Mouse (Mus musculus): ENCODE results near the gene S100a11. TPM values are rescaled to one million over a fixed set of nuclear protein-coding genes. Genes with fewer than 3 reads are reported as not detected.
"Not testable (repeated sequence)": the region's sequence is repeated elsewhere in the genome, so short reads cannot be mapped to it uniquely, and the experiment has no call there.

S100a11 gene
- polyA plus RNA-seq, 1 experiment from 2014 or later, result 880 TPM

GRCm38 (mm10) chr3:93527300-93527699 is 7.0 kb downstream of the S100a11 start:
- WGBS, result 84% methylated on average over 3 of the region's 3 CpGs
- no peak overlapping the region for H3K4me2 ChIP-seq (replicated peaks)
- H3K4me1 ChIP-seq, result 0 out of 2 replicates have a peak, but pooled peaks cover 4% of the 10 kb centered on the region
- H3K9ac ChIP-seq, result no peak overlapping the region
- ATAC-seq (ENCODE audit: insufficient number of reproducible peaks, insufficient read depth, low FRiP score, low TSS enrichment), result no peak
- H3K9me3 ChIP-seq, result no peaks in the 10 kb centered on the region
- H3K36me3 ChIP-seq, result peaks cover 27% of the 10 kb centered on the region
- no peak overlapping the region for H3K27ac ChIP-seq
- no peaks in the 10 kb centered on the region for H3K27me3 ChIP-seq
- H3K4me3 ChIP-seq, result no peak overlapping the region

- ATAC-seq (ENCODE audit: insufficient number of reproducible peaks, insufficient read depth, low FRiP score, low TSS enrichment), result no peak
- Histone ChIP-seq H3K36me3 (peaks cover 27% of the 10 kb centered on the region), H3K9me3 (no peaks in the 10 kb centered on the region), H3K4me1 (no peaks in the 10 kb centered on the region), H3K4me3 (no peak overlapping the region), H3K27me3 (no peaks in the 10 kb centered on the region), H3K27ac (no peak overlapping the region), H3K4me2 (replicated peaks) (no peak overlapping the region), H3K9ac (no peak overlapping the region)
- 79% methylated on average over 5 of the region's 5 CpGs for WGBS
Measured at GRCm38 (mm10) chr3:93528807-93529206, 8.5 kb downstream of the S100a11 start.

- no peak overlapping the region for H3K9ac ChIP-seq
- no peak overlapping the region for H3K4me3 ChIP-seq
- H3K27me3 ChIP-seq, result no peaks in the 10 kb centered on the region
- H3K36me3 ChIP-seq, result no peaks in the 10 kb centered on the region
- 61% methylated on average over 2 of the region's 2 CpGs for WGBS
- H3K9me3 ChIP-seq, result no peaks in the 10 kb centered on the region
- no peak overlapping the region for H3K4me2 ChIP-seq (replicated peaks)
- no peak overlapping the region for H3K27ac ChIP-seq
- H3K4me1 ChIP-seq, result no peaks in the 10 kb centered on the region
- no peak for ATAC-seq (ENCODE audit: insufficient number of reproducible peaks, insufficient read depth, low FRiP score, low TSS enrichment)
Measured at GRCm38 (mm10) chr3:93537068-93537576, 16.8 kb downstream of the S100a11 start.

- no peak overlapping the region for H3K4me3 ChIP-seq
- 75% methylated on average over 2 of the region's 2 CpGs for WGBS
Measured at GRCm38 (mm10) chr3:93538486-93538885, 18.2 kb downstream of the S100a11 start.

GRCm38 (mm10) chr3:93541501-93541900 is 21.2 kb downstream of the S100a11 start:
- no peak for ATAC-seq (ENCODE audit: insufficient number of reproducible peaks, insufficient read depth, low FRiP score, low TSS enrichment)
- Histone ChIP-seq H3K4me3 (no peak overlapping the region), H3K9me3 (no peaks in the 10 kb centered on the region), H3K27me3 (no peaks in the 10 kb centered on the region), H3K4me1 (no peaks in the 10 kb centered on the region), H3K9ac (no peak overlapping the region), H3K4me2 (replicated peaks) (no peak overlapping the region), H3K27ac (no peak overlapping the region), H3K36me3 (no peaks in the 10 kb centered on the region)
- 69% methylated on average over 2 of the region's 2 CpGs for WGBS

More at GRCm38 (mm10) chr3:93538486-93538885, 18.2 kb downstream of the S100a11 start:
- no peaks in the 10 kb centered on the region for H3K36me3 ChIP-seq
- ATAC-seq (ENCODE audit: insufficient number of reproducible peaks, insufficient read depth, low FRiP score, low TSS enrichment), result no peak
- H3K4me2 ChIP-seq (replicated peaks), result no peak overlapping the region
- no peak overlapping the region for H3K9ac ChIP-seq
- H3K27ac ChIP-seq, result no peak overlapping the region
- H3K9me3 ChIP-seq, result no peaks in the 10 kb centered on the region
- H3K4me1 ChIP-seq, result no peaks in the 10 kb centered on the region
- no peaks in the 10 kb centered on the region for H3K27me3 ChIP-seq

GRCm38 (mm10) chr3:93544170-93544569 is 23.9 kb downstream of the S100a11 start:
- not testable (repeated sequence) for H3K4me1 ChIP-seq; H3K9ac ChIP-seq; H3K27me3 ChIP-seq; ATAC-seq (ENCODE audit: insufficient number of reproducible peaks, insufficient read depth, low FRiP score, low TSS enrichment); H3K27ac ChIP-seq; H3K9me3 ChIP-seq; H3K4me3 ChIP-seq; H3K36me3 ChIP-seq; H3K4me2 ChIP-seq (replicated peaks)
- 83% methylated on average over 6 of the region's 6 CpGs for WGBS

- 25% methylated on average over 7 of the region's 7 CpGs for WGBS
- H3K9ac ChIP-seq, result no peak overlapping the region
- no peak overlapping the region for H3K4me2 ChIP-seq (replicated peaks)
- H3K27me3 ChIP-seq, result no peaks in the 10 kb centered on the region
- H3K4me1 ChIP-seq, result no peaks in the 10 kb centered on the region
- no peaks in the 10 kb centered on the region for H3K9me3 ChIP-seq
- ATAC-seq (ENCODE audit: insufficient number of reproducible peaks, insufficient read depth, low FRiP score, low TSS enrichment), result no peak
- no peaks in the 10 kb centered on the region for H3K36me3 ChIP-seq
- H3K4me3 ChIP-seq, result no peak overlapping the region
- no peak overlapping the region for H3K27ac ChIP-seq
Measured at GRCm38 (mm10) chr3:93547099-93547648, 26.9 kb downstream of the S100a11 start.

GRCm38 (mm10) chr3:93547749-93548540 is 27.7 kb downstream of the S100a11 start:
- H3K4me3 ChIP-seq, result no peak overlapping the region
- no peaks in the 10 kb centered on the region for H3K27me3 ChIP-seq
- no peaks in the 10 kb centered on the region for H3K4me1 ChIP-seq
- no peak overlapping the region for H3K27ac ChIP-seq
- no peak overlapping the region for H3K9ac ChIP-seq
- H3K36me3 ChIP-seq, result no peaks in the 10 kb centered on the region
- H3K9me3 ChIP-seq, result no peaks in the 10 kb centered on the region
- no peak for ATAC-seq (ENCODE audit: insufficient number of reproducible peaks, insufficient read depth, low FRiP score, low TSS enrichment)
- H3K4me2 ChIP-seq (replicated peaks), result no peak overlapping the region
- WGBS, result 70% methylated on average over 20 of the region's 20 CpGs

GRCm38 (mm10) chr3:93548541-93549266 is 28.4 kb downstream of the S100a11 start:
- H3K36me3 ChIP-seq, result no peaks in the 10 kb centered on the region
- no peak overlapping the region for H3K4me3 ChIP-seq
- no peak overlapping the region for H3K27ac ChIP-seq
- no peak overlapping the region for H3K9ac ChIP-seq
- H3K4me2 ChIP-seq (replicated peaks), result no peak overlapping the region
- ATAC-seq (ENCODE audit: insufficient number of reproducible peaks, insufficient read depth, low FRiP score, low TSS enrichment), result no peak
- H3K4me1 ChIP-seq, result no peaks in the 10 kb centered on the region
- no peaks in the 10 kb centered on the region for H3K27me3 ChIP-seq
- 54% methylated on average over 2 of the region's 6 CpGs for WGBS
- H3K9me3 ChIP-seq, result no peaks in the 10 kb centered on the region

GRCm38 (mm10) chr3:93549986-93550385 is 29.7 kb downstream of the S100a11 start:
- no peak overlapping the region for H3K9ac ChIP-seq
- no peak overlapping the region for H3K4me2 ChIP-seq (replicated peaks)
- H3K27ac ChIP-seq, result no peak overlapping the region
- H3K27me3 ChIP-seq, result no peaks in the 10 kb centered on the region
- ATAC-seq (ENCODE audit: insufficient number of reproducible peaks, insufficient read depth, low FRiP score, low TSS enrichment), result no peak
- no peak overlapping the region for H3K4me3 ChIP-seq
- 65% methylated on average over 4 of the region's 4 CpGs for WGBS
- 0 out of 2 replicates have a peak, but pooled peaks cover 7% of the 10 kb centered on the region for H3K4me1 ChIP-seq
- H3K9me3 ChIP-seq, result no peaks in the 10 kb centered on the region
- H3K36me3 ChIP-seq, result no peaks in the 10 kb centered on the region

GRCm38 (mm10) chr3:93551950-93552901 is 31.9 kb downstream of the S100a11 start:
- Histone ChIP-seq H3K27me3 (no peaks in the 10 kb centered on the region), H3K4me3 (no peak overlapping the region), H3K27ac (no peak overlapping the region), H3K36me3 (no peaks in the 10 kb centered on the region), H3K4me1 (peaks cover 24% of the 10 kb centered on the region), H3K9ac (no peak overlapping the region), H3K4me2 (replicated peaks) (no peak overlapping the region), H3K9me3 (no peaks in the 10 kb centered on the region)
- 83% methylated on average over 5 of the region's 5 CpGs for WGBS
- ATAC-seq (ENCODE audit: insufficient number of reproducible peaks, insufficient read depth, low FRiP score, low TSS enrichment), result no peak
